Mouse (Mus musculus): Measurements from ENCODE around the gene Cdkl3. TPM values are rescaled to one million over a fixed set of nuclear protein-coding genes. Genes with fewer than 3 reads are reported as not detected.

Cdkl3 gene
- polyA plus RNA-seq, 1 experiment: 0.24 TPM

DNA sequence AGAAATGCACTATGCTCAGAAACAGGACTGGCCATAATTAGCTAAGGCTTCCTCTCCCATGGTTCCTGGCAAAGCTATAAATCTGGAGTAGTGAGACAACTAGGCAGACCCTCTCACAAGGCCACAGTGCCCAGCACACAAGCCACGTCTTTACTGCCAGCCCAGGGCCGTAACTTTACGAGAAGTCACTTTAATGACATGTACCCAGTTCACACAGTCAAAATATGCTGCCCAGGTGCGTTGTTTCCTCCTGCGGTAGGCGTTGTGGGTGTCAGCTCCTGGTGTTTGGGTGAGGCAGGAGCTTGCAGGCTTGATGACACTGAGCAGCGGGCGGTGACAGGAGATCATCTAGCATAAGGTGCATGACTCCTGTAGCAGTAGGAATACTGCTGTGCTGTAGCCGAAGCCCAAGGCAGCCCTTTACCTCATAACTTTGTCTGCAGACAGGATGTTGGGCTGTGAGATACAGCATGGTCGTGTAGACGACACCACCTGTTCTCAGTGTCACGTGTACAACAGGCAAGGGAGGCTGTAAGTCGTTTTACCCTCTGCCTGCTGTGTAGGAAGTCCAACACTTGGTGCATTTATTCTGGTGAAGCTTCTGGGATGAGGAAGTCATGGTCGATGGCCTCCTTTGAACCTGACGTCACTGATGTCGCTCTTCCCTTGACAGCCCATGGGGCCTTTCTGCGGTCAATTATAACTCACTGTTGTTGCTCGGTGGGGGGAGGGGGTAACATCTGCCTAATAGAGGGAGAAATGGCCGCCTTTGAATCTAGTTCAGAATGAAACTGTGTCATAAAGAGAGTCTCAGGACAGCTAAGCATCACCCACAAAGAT is 72.0 kb downstream of the Cdkl3 start:
- 57% methylated on average over 19 of the region's 19 CpGs for WGBS
- TF ChIP-seq CTCF (IDR thresholded peaks at IDR 0.05; ENCODE audit: extremely low read depth, insufficient read length, insufficient replicate concordance, low read depth, low read length): no peak
- TF ChIP-seq POLR2A (IDR thresholded peaks at IDR 0.05; ENCODE audit: low read depth, low read length): no peak
- H3K27ac ChIP-seq (ENCODE audit: insufficient read depth, low read depth, low read length): peak overlapping the region; percentile 40

DNA sequence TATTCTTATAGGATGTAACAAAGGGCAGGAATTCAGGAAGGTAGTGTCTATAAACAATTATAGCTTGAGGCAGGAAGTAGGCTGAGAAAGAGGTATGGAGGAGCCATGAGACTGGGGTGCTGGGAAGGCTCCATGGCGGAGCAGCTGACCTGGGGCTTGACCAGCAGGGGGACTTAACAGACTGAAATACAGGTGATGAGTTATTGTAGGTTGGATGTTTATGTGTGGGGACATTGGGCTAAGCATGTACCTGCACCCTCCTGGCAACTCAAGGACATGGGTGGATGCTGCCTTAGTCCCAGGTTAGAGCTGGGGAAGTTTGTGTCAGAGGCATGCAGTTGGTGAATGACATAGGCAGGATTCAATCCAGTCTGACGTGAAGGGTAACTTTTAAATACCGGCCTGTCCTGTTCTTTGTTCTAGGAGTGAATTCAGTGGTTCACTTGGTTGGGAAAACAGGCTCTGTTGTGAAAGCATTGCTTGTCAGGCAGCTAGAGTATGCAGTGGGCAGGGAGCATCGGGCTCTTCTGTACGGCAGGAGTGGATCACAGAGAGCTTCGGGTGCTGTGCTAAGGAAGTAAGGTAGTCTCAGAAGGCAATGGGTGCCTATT is 72.8 kb downstream of the Cdkl3 start:
- Histone ChIP-seq H3K27ac (ENCODE audit: insufficient read depth, low read depth, low read length) (0 out of 2 replicates have a peak overlapping the region, but pooled peaks have one; percentile 3), H3K27me3 (ENCODE audit: control insufficient read depth, insufficient read depth, low read length) (no peaks in the 10 kb centered on the region), H3K4me1 (ENCODE audit: control insufficient read depth, insufficient read depth, insufficient read length, low read length) (peaks cover 17% of the 10 kb centered on the region), H3K36me3 (ENCODE audit: control insufficient read depth, insufficient read depth, low read length) (no peaks in the 10 kb centered on the region), H3K4me3 (ENCODE audit: low read depth, low read length) (no peak overlapping the region)
- 76% methylated on average over 6 of the region's 6 CpGs for WGBS
- TF ChIP-seq CTCF (IDR thresholded peaks at IDR 0.05; ENCODE audit: extremely low read depth, insufficient read length, insufficient replicate concordance, low read depth, low read length) (no peak), POLR2A (IDR thresholded peaks at IDR 0.05; ENCODE audit: low read depth, low read length) (no peak)

More for the DNA sequence above, 72.0 kb downstream of the Cdkl3 start:
- H3K4me3 ChIP-seq (ENCODE audit: low read depth, low read length): no peak overlapping the region
- peaks cover 17% of the 10 kb centered on the region for H3K4me1 ChIP-seq (ENCODE audit: control insufficient read depth, insufficient read depth, insufficient read length, low read length)
- H3K36me3 ChIP-seq (ENCODE audit: control insufficient read depth, insufficient read depth, low read length): no peaks in the 10 kb centered on the region
- no peaks in the 10 kb centered on the region for H3K27me3 ChIP-seq (ENCODE audit: control insufficient read depth, insufficient read depth, low read length)

DNA sequence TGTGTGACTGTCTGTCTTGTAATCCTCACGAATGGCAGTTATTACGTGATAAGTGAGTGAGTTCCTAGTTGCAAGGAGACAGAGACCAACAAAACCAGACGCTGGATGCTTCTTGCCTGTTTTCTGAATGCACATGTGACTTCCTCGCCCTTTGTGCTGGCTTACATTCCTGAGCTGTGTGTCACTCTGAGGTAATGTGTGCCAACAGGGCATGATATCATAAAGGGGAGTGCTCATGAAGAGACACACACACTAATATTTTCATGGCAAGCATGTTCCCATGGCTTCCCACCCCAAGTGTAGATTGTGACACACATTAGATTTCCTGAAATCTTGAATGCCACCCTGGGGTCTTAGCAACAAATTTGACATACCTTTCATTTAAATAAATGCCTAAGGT is 73.9 kb downstream of the Cdkl3 start:
- no peak for TF ChIP-seq CTCF (IDR thresholded peaks at IDR 0.05; ENCODE audit: extremely low read depth, insufficient read length, insufficient replicate concordance, low read depth, low read length)
- TF ChIP-seq POLR2A (IDR thresholded peaks at IDR 0.05; ENCODE audit: low read depth, low read length): no peak
- H3K27me3 ChIP-seq (ENCODE audit: control insufficient read depth, insufficient read depth, low read length): no peaks in the 10 kb centered on the region
- peaks cover 17% of the 10 kb centered on the region for H3K4me1 ChIP-seq (ENCODE audit: control insufficient read depth, insufficient read depth, insufficient read length, low read length)
- H3K4me3 ChIP-seq (ENCODE audit: low read depth, low read length): no peak overlapping the region
- WGBS: 42% methylated on average over 4 of the region's 4 CpGs
- no peaks in the 10 kb centered on the region for H3K36me3 ChIP-seq (ENCODE audit: control insufficient read depth, insufficient read depth, low read length)
- H3K27ac ChIP-seq (ENCODE audit: insufficient read depth, low read depth, low read length): no peak overlapping the region

DNA sequence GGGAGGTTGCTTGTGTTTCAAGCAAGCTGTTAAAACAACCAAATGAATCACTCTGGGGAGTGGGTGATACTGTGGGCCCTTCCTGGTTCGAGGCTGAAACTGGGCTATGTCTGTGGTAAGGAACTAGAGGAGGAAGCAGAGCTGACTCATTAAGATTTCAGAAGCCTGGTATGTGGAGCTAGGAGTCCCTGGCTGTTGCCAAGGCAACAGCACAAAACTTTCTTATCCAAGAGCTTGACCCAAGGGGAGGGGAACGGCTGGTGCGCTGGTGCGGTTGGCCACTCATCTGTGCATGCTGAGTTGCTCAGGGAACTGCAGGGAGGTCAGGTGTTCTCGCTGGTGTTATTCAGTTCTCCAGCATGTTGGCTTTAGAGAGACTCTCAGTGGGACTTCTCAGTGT is 76.0 kb downstream of the Cdkl3 start:
- H3K4me3 ChIP-seq (ENCODE audit: low read depth, low read length): no peak overlapping the region
- 56% methylated on average over 5 of the region's 5 CpGs for WGBS
- no peaks in the 10 kb centered on the region for H3K36me3 ChIP-seq (ENCODE audit: control insufficient read depth, insufficient read depth, low read length)
- H3K4me1 ChIP-seq (ENCODE audit: control insufficient read depth, insufficient read depth, insufficient read length, low read length): peaks cover 17% of the 10 kb centered on the region
- H3K27me3 ChIP-seq (ENCODE audit: control insufficient read depth, insufficient read depth, low read length): no peaks in the 10 kb centered on the region
- H3K27ac ChIP-seq (ENCODE audit: insufficient read depth, low read depth, low read length): no peak overlapping the region
- TF ChIP-seq POLR2A (IDR thresholded peaks at IDR 0.05; ENCODE audit: low read depth, low read length): no peak
- no peak for TF ChIP-seq CTCF (IDR thresholded peaks at IDR 0.05; ENCODE audit: extremely low read depth, insufficient read length, insufficient replicate concordance, low read depth, low read length)

DNA sequence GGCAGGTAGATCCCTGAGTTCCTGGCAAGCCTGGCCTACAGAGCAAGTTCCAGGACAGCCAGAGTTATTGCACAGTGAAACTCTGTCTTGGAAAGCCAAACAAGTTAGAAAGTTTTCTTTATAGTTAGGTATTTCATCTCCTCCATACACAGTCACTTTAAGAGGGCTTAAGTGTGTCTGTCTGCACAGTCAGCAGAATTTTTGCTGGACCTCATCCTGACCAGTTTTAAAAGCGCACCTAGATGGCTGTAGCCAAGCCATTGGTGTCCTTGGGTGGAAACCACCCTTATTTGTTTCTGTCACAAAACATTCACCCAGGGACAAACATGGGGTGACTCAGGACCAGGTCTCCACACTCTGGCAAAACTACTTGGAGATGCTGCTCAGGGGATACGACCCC is 76.6 kb downstream of the Cdkl3 start:
- Histone ChIP-seq H3K4me1 (ENCODE audit: control insufficient read depth, insufficient read depth, insufficient read length, low read length) (peaks cover 17% of the 10 kb centered on the region), H3K4me3 (ENCODE audit: low read depth, low read length) (no peak overlapping the region), H3K36me3 (ENCODE audit: control insufficient read depth, insufficient read depth, low read length) (no peaks in the 10 kb centered on the region), H3K27ac (ENCODE audit: insufficient read depth, low read depth, low read length) (no peak overlapping the region), H3K27me3 (ENCODE audit: control insufficient read depth, insufficient read depth, low read length) (no peaks in the 10 kb centered on the region)
- 95% methylated on average over 2 of the region's 2 CpGs for whole genome bisulfite sequencing
- TF ChIP-seq POLR2A (IDR thresholded peaks at IDR 0.05; ENCODE audit: low read depth, low read length) (no peak), CTCF (IDR thresholded peaks at IDR 0.05; ENCODE audit: extremely low read depth, insufficient read length, insufficient replicate concordance, low read depth, low read length) (no peak)

DNA sequence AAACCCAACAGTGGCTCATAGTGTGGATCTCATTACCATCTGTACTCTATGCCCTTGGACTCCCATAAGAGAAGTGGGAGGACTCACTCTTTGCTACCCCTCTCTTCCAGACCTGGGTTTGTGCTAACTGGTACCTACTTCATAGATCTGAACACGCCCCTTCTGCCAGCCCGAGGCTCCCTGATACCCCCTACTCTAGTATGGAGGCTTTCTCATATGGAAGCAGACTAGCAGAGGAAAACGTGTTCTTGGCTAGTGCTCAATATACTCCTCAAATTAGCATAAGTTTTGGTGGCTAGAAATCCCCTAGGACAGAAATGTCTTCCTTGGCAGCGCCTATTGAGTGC is 81.8 kb downstream of the Cdkl3 start:
- no peak overlapping the region for H3K4me3 ChIP-seq (ENCODE audit: low read depth, low read length)
- TF ChIP-seq CTCF (IDR thresholded peaks at IDR 0.05; ENCODE audit: extremely low read depth, insufficient read length, insufficient replicate concordance, low read depth, low read length) (no peak), POLR2A (IDR thresholded peaks at IDR 0.05; ENCODE audit: low read depth, low read length) (no peak)
- no peaks in the 10 kb centered on the region for H3K36me3 ChIP-seq (ENCODE audit: control insufficient read depth, insufficient read depth, low read length)
- no peak overlapping the region for H3K27ac ChIP-seq (ENCODE audit: insufficient read depth, low read depth, low read length)
- no peaks in the 10 kb centered on the region for H3K27me3 ChIP-seq (ENCODE audit: control insufficient read depth, insufficient read depth, low read length)
- 68% methylated on average over 4 of the region's 4 CpGs for WGBS
- no peaks in the 10 kb centered on the region for H3K4me1 ChIP-seq (ENCODE audit: control insufficient read depth, insufficient read depth, insufficient read length, low read length)

DNA sequence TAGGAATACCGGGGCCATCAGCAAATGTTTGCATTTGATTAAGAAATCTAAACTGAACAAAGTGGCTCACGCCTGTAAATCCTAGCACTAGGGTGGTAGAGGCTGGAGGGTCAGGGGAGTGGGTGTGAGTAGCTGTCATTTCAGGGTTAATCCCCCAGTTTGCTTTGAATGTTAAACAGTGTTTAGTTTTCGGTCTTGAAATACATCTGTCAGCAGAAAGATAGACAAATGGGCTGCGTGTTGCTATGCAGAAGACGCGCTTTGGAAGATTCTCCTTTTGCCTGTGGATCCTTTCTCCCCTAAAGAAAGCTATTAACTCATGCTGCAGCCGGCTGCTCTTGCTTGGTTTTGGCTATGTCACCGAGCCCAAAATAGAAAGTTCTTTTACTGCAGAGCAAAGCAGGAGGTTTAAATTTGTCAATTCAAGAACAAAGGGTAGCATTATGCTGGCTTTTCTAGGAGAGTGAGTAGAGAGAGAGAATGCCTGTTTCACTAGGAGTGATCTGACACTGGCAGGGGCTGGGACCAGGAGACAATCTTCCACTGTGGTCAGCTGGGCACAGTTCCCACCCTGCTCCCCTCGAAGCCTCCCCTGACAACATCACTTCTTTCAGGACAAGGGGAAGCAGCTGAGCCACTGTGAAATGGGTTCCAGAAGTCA is 82.3 kb downstream of the Cdkl3 start:
- no peaks in the 10 kb centered on the region for H3K36me3 ChIP-seq (ENCODE audit: control insufficient read depth, insufficient read depth, low read length)
- no peaks in the 10 kb centered on the region for H3K27me3 ChIP-seq (ENCODE audit: control insufficient read depth, insufficient read depth, low read length)
- no peak overlapping the region for H3K4me3 ChIP-seq (ENCODE audit: low read depth, low read length)
- no peaks in the 10 kb centered on the region for H3K4me1 ChIP-seq (ENCODE audit: control insufficient read depth, insufficient read depth, insufficient read length, low read length)
- no peak for TF ChIP-seq POLR2A (IDR thresholded peaks at IDR 0.05; ENCODE audit: low read depth, low read length)
- TF ChIP-seq CTCF (IDR thresholded peaks at IDR 0.05; ENCODE audit: extremely low read depth, insufficient read length, insufficient replicate concordance, low read depth, low read length): no peak
- H3K27ac ChIP-seq (ENCODE audit: insufficient read depth, low read depth, low read length): no peak overlapping the region
- 48% methylated on average over 9 of the region's 9 CpGs for WGBS
